Mouse (Mus musculus) stomach, postnatal 0 days (tissue): ENCODE results near the gene Scn8a.

ENCODE experiments used
- CTCF ChIP-seq: IDR thresholded peaks from 2 replicates; pipeline ENCODE4 v1.5.1; 2016; ENCODE audit warnings: antibody characterized with exemption, low read depth, mild to moderate bottlenecking, moderate library complexity
- EP300 ChIP-seq: optimal IDR thresholded peaks from 2 replicates; pipeline ENCODE3; 2016; ENCODE audit warnings: antibody characterized with exemption

- TF ChIP-seq CTCF: no peak
- TF ChIP-seq EP300: no peak
Measured at GRCm38 (mm10) chr15:101093988-101094387, 224.3 kb downstream of the Scn8a start.
